Mouse (Mus musculus) ES-E14 (cell line): ENCODE results near the gene Tomm20. TPM values are rescaled to one million over a fixed set of nuclear protein-coding genes. Genes with fewer than 3 reads are reported as not detected.

Experiments used
- DNase-seq: peaks from one replicate; pipeline ENCODE4 v3.0.0-alpha.2; 2013; ENCODE audit warnings: low read depth, low spot score
- H3K27ac ChIP-seq: 2 replicates; pipeline ENCODE4 v1.5.1; 2012; ENCODE audit warnings: low read depth, mild to moderate bottlenecking, low read length, moderate library complexity, mixed read lengths; ENCODE audit not compliant: poor library complexity, insufficient read depth, severe bottlenecking
- H3K36me3 ChIP-seq: 2 replicates; pipeline ENCODE4 v1.6.1; 2012; ENCODE audit warnings: mild to moderate bottlenecking, low read length, moderate library complexity, mixed read lengths; ENCODE audit not compliant: control insufficient read depth, poor library complexity, insufficient read depth, severe bottlenecking
- H3K4me1 ChIP-seq, 2 experiments: fragments of 150-350 bp in 1 of 2; sonication (generic) in 1 of 2; 2 replicates each; pipeline ENCODE4 v1.6.1; 2012; ENCODE audit warnings: low read length in 2 of 2, mild to moderate bottlenecking in 1 of 2, mixed read lengths in 1 of 2; ENCODE audit not compliant: control insufficient read depth in 2 of 2, insufficient read depth in 2 of 2, poor library complexity in 1 of 2
- H3K4me3 ChIP-seq, 2 experiments: fragments of 150-350 bp in 1 of 2; sonication (generic) in 1 of 2; 2 replicates each; pipeline ENCODE4 v1.5.1; 2012; ENCODE audit warnings: low read length in 2 of 2, low read depth in 1 of 2, mild to moderate bottlenecking in 1 of 2, mixed read lengths in 1 of 2; ENCODE audit not compliant: insufficient read depth in 1 of 2, poor library complexity in 1 of 2, severe bottlenecking in 1 of 2
- H3K9ac ChIP-seq: 2 replicates; pipeline ENCODE4 v1.6.1; 2012; ENCODE audit warnings: low read depth, mild to moderate bottlenecking, low read length, mixed read lengths; ENCODE audit not compliant: poor library complexity, insufficient read depth, severe bottlenecking
- H3K9me3 ChIP-seq: fragments of 150-350 bp; sonication (generic); 2 replicates; pipeline ENCODE4 v1.6.1; 2012; ENCODE audit warnings: low read depth, mild to moderate bottlenecking, low read length; ENCODE audit not compliant: control insufficient read depth, insufficient read depth
- CHD2 ChIP-seq: IDR thresholded peaks from 2 replicates; pipeline ENCODE4 v1.6.1; 2014; ENCODE audit warnings: mild to moderate bottlenecking, low read depth, low read length, inconsistent platforms
- HCFC1 ChIP-seq: IDR thresholded peaks from 2 replicates; pipeline ENCODE4 v1.6.1; 2012; ENCODE audit warnings: low read length, inconsistent platforms, borderline replicate concordance; ENCODE audit not compliant: insufficient read depth
- MAFK ChIP-seq: IDR thresholded peaks from 2 replicates; pipeline ENCODE4 v1.6.1; 2014; ENCODE audit warnings: mild to moderate bottlenecking, low read depth, low read length, inconsistent platforms; ENCODE audit not compliant: insufficient read depth
- ZC3H11A ChIP-seq: IDR thresholded peaks from 2 replicates; pipeline ENCODE4 v1.6.1; 2012; ENCODE audit warnings: low read depth, mild to moderate bottlenecking, inconsistent platforms, low read length, borderline replicate concordance
- ZNF384 ChIP-seq: IDR thresholded peaks from 2 replicates; pipeline ENCODE4 v1.6.1; 2012; ENCODE audit warnings: low read depth, low read length, inconsistent platforms
- in situ Hi-C, 2 experiments: fragments of 600-800 bp; cut with MboI; formaldehyde crosslinking; loops; one replicate each; pipeline ENCODE4 v1.15.1; 2025; ENCODE audit warnings: low sequenced_read_pairs in 2 of 2, inconsistent platforms in 1 of 2; ENCODE audit not compliant: unreplicated experiment in 2 of 2
- total RNA-seq: library from RNA; depleted of rRNA; stranded (reverse); fragments of 300-350 nt; gene quantifications from 2 replicates; pipeline ENCODE4 v1.2.3, GENCODE M21; 2012

Gene Tomm20
- total RNA-seq, 1 experiment = 815 TPM

GRCm38 (mm10) chr8:126943565-126943964 is 2.1 kb downstream of the Tomm20 start:
- H3K36me3 ChIP-seq = peaks cover 26% of the 10 kb centered on the region
- H3K9me3 ChIP-seq = no peaks in the 10 kb centered on the region
- H3K27ac ChIP-seq = no peak overlapping the region
- in situ Hi-C loops = no loop called here
- H3K4me3 ChIP-seq = peak overlapping the region; percentile 80 to 98
- TF ChIP-seq ZNF384 = no peak
- no peak for TF ChIP-seq MAFK
- TF ChIP-seq HCFC1 = no peak
- TF ChIP-seq CHD2 = no peak
- TF ChIP-seq ZC3H11A = no peak
- peak overlapping the region; percentile 96 for H3K9ac ChIP-seq
- no peak for DNase-seq
- H3K4me1 ChIP-seq = peaks cover 0 to 12% of the 10 kb centered on the region in 2 experiments; a peak in 1 of 4 replicates

- H3K36me3 ChIP-seq = peaks cover 54% of the 10 kb centered on the region
- H3K9me3 ChIP-seq = no peaks in the 10 kb centered on the region
- H3K9ac ChIP-seq = no peak overlapping the region
- H3K4me3 ChIP-seq = no peak overlapping the region
- no peak overlapping the region; the same call in 1 of the 2 replicates for H3K27ac ChIP-seq
- peaks cover 8 to 14% of the 10 kb centered on the region in 2 experiments; a peak in 3 of 4 replicates for H3K4me1 ChIP-seq
- TF ChIP-seq MAFK (no peak), ZC3H11A (no peak), ZNF384 (no peak), HCFC1 (no peak), CHD2 (no peak)
- in situ Hi-C loops = no loop called here
- DNase-seq = no peak
Observed at GRCm38 (mm10) chr8:126937337-126937736, 8.3 kb downstream of the Tomm20 start.

- in situ Hi-C loops = no loop called here
- no peak for DNase-seq
- H3K4me3 ChIP-seq = no peak overlapping the region
- H3K36me3 ChIP-seq = peaks cover 60% of the 10 kb centered on the region
- TF ChIP-seq ZNF384 = no peak
- peaks cover 4 to 16% of the 10 kb centered on the region in 2 experiments; a peak in 2 of 4 replicates for H3K4me1 ChIP-seq
- no peaks in the 10 kb centered on the region for H3K9me3 ChIP-seq
- H3K9ac ChIP-seq = no peak overlapping the region
- H3K27ac ChIP-seq = no peak overlapping the region
Observed at GRCm38 (mm10) chr8:126935932-126936331, 9.7 kb downstream of the Tomm20 start.

GRCm38 (mm10) chr8:126935387-126935786 is 10.3 kb downstream of the Tomm20 start:
- no peak overlapping the region for H3K4me3 ChIP-seq
- DNase-seq = no peak
- TF ChIP-seq CHD2 (no peak), MAFK (no peak), HCFC1 (no peak), ZC3H11A (no peak), ZNF384 (no peak)
- no peaks in the 10 kb centered on the region for H3K9me3 ChIP-seq
- peaks cover 60% of the 10 kb centered on the region for H3K36me3 ChIP-seq
- in situ Hi-C loops = no loop called here
- peaks cover 3 to 16% of the 10 kb centered on the region in 2 experiments; a peak in 2 of 4 replicates for H3K4me1 ChIP-seq
- no peak overlapping the region for H3K27ac ChIP-seq
- no peak overlapping the region for H3K9ac ChIP-seq

- in situ Hi-C loops = no loop called here
- Histone ChIP-seq H3K4me1 (peaks cover 0 to 31% of the 10 kb centered on the region in 2 experiments; a peak in 2 of 4 replicates), H3K27ac (peak overlapping the region; percentile 84), H3K9me3 (no peaks in the 10 kb centered on the region), H3K36me3 (peaks cover 66% of the 10 kb centered on the region), H3K9ac (no peak overlapping the region), H3K4me3 (no peak overlapping the region)
- no peak for DNase-seq
- no peak for TF ChIP-seq MAFK
- no peak; the same call in 1 of the 2 replicates for TF ChIP-seq CHD2
- no peak for TF ChIP-seq HCFC1
- no peak for TF ChIP-seq ZC3H11A
- TF ChIP-seq ZNF384 = no peak
Observed at GRCm38 (mm10) chr8:126932656-126933055, 13.0 kb downstream of the Tomm20 start.
